Mouse (Mus musculus) heart, postnatal 25 days (tissue): Measurements from ENCODE around the gene Trpc5. TPM values are rescaled to one million over a fixed set of nuclear protein-coding genes. Genes with fewer than 3 reads are reported as not detected.

Experiments used
- DNase-seq: peaks from one replicate; pipeline ENCODE4 v3.0.0; 2022; ENCODE audit warnings: low spot score
- intact Hi-C: fragments of 180-260 bp; cut with DNase I; formaldehyde crosslinking; loops from one replicate; pipeline ENCODE4 v1.15.1; 2025
- total RNA-seq, 2 experiments: library from RNA; stranded (reverse); gene quantifications; 2 replicates each; pipeline ENCODE4 v1.2.3; 2021

The Trpc5 gene
- not detected for total RNA-seq

DNA sequence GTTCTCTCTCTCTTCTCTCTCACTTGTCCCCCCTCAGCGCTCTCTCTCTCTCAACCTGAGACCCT lies at the start of gene Trpc5:
Gene Trpc5, minus strand, starts transcription at position 39 of the 65 bp plus-strand sequence.
- intact Hi-C loops, result no loop called here
- DNase-seq, result no peak

DNA sequence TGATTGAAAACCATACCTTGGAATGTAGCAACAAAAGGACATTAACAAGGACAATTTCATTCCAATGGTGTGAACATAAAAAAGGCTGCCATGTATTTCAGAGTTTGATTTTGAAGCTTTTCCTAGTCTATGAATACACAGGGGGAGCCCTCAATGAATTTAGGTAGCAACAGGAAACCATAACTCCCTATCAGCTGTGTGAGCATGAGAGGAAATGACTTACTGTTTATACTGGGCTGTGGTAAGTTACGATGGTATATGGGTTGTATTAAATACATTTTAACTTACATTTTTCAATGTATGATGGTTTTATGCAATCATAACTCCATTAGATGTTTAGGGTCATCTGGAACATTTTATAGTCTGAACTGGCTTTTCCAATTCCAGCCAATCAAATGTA lies 28.4 kb upstream of the Trpc5 start:
- no peak for DNase-seq
- intact Hi-C loops, result no loop called here

DNA sequence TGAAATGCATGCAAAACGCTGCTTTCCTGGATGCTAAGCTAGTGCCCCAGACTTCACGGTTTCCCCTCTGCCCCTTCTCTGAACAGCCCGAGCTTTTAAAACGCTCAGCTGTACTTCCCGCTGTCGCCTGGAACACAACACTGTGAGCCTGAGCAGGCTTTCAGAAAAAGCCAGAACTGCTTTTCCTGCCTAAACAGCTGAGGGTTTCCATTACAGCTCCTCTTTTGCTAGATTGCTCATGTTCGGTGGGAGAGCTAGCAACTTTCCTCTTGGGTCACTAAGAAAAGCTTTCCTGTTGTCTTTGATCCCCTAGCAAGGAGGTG lies 1.8 kb upstream of the Trpc5 start:
- no peak for DNase-seq
- intact Hi-C loops, result no loop called here

DNA sequence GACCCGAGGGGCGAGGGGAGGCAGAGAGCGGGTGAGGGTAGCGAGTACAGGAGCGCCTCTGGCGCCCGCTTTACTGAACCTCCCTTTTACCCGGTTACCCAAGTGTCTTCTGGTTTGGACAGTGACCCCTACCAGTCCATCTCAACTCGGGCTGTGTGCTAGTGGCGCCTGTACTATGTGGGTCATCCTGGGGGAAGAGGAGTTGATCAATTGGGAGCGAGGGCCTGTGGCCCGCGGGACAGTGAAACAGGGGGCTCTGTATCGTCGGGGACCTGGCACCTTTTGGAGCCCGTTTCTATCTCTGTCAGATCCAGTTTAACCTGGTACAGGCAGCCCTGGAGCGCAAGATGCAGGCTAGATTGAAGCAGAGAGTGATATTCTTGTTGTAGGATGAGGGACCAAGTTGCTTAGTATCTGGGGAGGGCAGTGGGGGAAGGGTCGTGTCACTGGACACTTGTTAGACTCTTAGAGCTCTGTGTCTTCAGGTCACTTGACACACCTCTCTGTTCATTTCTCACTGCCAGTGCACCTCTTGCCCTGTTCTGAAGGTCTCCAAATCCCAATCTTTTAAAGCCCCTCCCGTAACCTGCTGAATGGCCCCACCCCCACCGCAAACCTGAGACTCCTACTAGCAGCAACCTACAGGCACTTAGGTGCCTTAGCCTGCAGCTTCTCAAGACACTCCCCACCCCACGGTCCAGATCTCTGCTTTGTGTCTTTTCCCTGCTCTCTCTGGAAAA lies 1.3 kb upstream of the Trpc5 start:
- DNase-seq, result no peak
- intact Hi-C loops, result no loop called here

DNA sequence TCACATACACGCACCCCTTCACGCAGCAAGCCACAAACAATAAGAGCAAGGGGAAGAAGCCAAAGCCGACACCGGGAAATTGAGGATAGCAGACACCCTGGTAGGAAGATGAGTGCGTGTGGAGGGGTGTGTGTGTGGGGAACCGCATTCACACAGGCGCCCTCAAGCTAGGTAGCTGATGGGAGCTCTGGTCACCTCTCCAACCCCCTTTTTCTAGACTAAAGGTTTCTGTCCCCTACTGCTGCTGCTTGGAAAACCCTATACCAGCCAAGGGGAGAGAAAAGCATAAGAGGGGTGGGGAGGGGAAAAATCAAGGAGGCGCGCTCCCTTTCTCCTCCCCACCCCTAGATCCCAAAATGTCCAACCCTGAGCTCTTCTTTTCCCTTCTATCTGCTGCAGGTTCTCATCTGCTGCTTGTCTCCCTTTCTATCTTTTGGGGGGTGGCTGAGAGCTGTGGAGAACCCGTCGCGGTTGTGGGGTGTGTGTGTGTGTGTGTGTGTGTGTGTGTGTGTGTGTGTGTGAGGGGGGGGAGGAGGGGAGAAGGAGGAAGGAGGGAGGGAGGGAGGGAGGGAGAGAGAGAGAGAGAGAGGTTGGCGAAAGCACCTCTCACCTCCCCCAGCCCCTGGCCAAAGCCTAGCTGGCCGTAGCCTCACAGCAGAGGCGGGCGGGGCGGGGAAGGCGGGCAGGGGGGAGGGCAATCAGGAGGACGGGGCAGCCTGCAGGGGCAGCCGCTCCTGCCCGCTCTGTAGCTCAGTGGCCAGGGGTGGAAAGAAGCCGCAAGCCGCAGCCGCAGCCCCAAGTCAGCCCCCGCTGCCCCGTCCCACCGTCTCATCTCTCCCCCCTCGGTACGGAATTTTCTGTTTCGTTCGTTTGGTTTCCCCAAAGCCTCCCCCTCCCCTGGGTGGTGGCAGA lies 483 bp upstream of the Trpc5 start, which contains the start of gene Rtl4:
Gene Rtl4, plus strand, starts transcription at position 701 of the 912 bp plus-strand sequence.
- intact Hi-C loops, result no loop called here
- no peak for DNase-seq

DNA sequence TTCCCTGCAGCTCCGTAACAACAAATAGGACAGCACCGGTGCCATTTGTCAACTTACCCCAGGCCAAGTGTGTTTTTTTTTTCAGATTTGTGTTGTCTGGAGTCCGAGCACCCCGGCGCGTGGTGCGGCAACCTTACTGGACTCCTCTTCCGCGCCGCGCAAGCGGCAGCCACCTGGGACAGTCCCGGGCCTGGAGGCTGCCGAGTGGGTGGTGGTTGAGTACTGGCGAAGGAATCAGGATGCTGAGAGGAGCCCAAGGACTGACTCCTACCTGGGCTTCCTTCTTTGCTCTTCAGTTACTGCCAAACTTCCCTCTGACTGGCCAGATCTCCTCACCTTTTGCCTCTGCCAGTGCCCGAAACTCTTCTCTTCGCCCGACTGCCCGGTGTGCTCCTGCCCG lies 238 bp downstream of the Trpc5 start:
- intact Hi-C loops, result no loop called here
- no peak for DNase-seq

DNA sequence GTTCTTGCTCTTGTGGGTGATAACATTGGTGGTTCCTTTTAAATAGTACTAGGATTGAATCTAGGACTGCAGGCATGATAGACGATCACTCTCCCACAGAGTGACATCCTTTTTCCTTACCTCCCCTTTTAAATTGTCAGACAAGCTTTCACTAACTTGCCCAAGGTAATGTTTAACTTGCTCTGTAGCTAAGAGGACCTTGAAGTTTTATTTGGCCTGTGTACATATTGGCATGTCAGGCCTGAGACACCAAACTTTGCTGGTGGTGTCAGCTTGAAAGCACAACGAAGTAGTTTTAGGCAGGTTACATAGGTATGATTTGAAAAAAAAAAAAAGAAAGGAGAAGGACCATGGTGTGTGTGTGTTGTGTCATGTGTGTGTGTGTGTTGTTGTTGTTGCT lies 35.8 kb downstream of the Trpc5 start:
- intact Hi-C loops, result no loop called here
- no peak for DNase-seq

DNA sequence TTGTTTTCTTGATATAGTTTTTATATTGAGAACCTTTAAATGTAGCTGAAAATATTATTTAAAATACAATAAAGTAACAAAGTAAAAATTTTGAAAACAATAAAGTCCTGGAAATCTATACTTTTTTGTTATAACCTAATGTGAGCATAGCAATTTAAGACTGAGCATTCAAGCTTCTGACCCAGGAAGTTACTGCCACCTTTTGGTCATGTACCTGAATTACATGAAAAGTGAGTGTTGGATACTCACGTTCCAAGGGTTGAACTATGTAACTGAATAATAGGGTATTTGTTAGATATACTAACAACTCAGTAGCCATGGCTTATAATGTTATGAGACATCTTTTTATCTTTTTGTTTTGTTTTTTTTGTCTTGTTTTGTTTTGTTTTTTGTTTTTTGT lies 42.6 kb downstream of the Trpc5 start:
- intact Hi-C loops, result no loop called here
- no peak for DNase-seq

DNA sequence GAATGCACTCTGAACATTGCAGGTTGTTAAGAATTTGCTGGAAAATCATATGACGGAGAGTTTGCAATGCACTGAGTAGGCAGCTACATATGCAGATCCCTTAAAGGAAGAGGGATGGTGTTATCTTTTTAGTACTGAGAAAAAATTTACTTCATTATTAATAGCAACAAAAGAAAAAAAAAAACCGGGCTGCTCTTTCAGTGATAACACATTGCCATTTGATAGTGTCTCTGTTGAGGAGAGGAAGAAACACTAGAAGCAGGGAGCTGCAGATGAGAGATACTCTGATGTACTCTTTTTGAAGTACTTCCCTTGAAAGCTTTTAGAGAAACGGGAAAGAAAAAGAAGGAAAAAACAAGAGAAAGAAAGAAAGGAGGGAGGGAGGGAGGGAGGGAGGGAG lies 43.2 kb downstream of the Trpc5 start:
- intact Hi-C loops, result no loop called here
- DNase-seq, result no peak

DNA sequence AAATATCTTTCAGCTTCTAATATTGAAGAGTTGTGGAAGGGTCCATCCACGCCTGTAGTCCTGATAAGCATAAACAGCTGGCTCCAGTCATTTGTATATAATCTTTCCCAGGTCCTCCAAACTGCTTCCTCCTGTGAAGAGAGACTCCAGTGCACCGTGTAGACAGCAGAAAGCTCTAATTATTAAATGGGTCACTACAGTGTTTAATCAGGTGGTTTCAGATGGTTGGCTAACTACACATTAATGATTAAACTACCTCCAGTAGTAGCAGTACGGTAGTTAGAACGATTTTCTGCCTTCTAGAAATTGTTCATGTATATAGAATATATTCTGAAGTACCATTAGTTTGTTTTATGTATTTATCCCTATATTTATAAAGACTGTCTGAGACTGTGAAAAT lies 75.2 kb downstream of the Trpc5 start:
- intact Hi-C loops, result no loop called here
- DNase-seq, result no peak

DNA sequence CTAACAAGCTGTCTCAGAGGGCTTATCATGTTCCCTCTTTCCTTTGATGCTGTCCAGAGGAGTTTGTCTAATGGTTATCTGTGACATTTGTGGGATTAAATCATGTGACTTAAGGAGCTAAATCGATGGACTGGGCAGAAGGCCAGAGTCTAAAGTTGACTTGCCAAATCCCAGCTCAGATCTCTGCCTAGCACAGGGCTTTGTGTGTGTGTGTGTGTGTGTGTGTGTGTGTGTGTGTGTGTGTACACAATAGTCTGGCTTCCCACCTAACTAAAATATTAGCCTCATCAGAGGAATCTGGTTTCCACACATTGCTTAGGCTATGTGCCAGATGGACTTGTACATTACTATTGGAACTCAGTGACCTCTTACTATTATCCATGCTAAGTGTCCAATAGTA lies 151.5 kb downstream of the Trpc5 start:
- intact Hi-C loops, result no loop called here
- no peak for DNase-seq

DNA sequence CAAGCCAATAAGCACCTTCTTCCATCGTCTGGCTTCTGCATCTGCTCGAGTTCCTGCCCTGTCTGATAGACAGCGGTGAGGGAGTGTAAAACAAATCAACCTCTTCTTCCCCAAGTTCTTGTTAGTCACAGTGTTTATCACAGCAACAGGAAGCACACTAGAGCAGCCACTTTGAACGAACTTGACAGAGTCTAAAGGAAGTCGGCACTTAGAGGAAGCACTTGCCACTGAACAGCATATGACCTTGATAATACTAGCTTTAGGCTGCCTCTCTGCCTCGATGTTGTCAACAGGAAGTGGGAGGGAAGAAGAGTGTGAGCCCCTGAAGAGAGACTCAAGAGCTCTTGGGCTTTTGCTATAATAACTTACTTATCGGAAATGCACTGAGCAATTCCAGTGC lies 161.9 kb downstream of the Trpc5 start:
- no peak for DNase-seq
- intact Hi-C loops, result no loop called here

DNA sequence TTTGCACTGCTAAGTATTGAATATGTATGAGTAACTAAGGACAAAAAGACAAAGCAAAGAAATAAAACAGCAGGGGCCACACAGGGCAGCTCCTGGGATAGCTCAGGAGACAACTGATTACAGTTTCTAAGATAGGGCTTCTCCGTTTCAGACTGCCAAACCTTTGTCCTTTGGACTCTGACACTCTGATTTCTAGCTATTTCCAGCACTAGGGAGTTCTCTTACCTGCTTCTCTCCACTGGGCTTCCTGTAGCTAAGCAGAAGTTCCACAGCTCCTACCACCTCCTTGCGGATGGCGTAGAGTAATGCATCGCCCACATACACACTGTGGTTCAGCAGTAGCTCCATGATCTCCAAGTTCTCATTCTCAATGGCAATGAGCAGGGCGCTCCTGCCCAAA lies 164.7 kb downstream of the Trpc5 start:
- DNase-seq, result no peak
- intact Hi-C loops, result no loop called here

DNA sequence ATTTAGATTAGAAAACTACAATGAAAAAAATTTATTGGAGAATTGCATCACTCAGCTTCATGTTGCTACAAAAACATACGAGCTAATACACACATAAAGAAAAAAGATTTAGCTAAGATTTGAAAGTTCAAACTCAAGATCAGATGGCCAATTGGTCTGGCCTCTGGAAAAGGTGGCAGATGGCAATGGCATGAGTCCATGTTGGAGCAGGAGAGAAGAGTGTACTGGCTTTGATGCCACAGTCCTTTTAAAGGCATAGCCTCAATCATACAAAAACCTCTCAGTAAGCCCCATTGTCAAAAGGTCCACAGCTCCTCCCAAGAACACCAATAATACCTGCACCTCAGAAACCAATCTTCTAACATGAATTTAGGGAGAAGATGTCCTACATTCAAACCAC lies 196.6 kb downstream of the Trpc5 start:
- intact Hi-C loops, result no loop called here
- DNase-seq, result no peak

DNA sequence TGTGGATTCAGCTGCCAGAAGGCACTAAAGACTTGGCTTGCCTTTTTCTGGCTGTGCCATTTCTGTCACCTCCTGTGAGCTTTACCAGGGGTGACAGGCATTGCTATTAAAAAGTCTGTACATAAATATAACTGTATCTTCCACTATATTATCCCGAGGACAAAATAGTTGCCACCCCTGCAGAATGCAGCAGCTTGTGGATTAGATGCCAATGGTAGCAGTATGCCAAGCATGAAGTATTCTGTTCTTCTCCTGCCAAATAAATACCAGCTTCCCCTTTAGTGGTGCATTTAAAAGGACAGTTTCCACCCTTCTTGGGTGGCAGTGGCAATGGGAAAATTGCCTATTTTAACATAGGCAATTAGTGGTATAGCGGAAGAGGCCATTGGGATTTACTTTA lies 223.6 kb downstream of the Trpc5 start:
- DNase-seq, result no peak
- intact Hi-C loops, result no loop called here

DNA sequence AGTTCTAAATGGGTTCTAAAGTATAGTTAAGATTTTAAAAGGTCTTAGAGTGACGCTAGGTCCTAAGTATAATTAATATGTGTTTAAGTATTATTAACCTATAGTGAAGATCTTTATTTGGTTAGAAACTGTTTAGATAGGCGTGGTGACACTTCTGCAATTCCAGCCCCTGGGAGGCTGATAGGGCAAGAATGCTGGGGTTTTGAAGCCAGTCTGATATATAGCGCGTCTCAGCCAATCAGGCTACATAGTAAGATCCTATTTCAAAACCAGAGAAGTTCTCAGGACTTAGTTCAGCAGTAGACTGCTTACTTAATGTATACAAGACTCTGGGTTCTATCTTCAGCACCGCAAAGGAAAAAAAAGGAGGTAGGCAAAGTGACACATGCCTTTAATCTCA lies 231.7 kb downstream of the Trpc5 start, which contains the start of gene Trpc5os:
Gene Trpc5os, plus strand, starts transcription at position 301 of the 400 bp plus-strand sequence.
- DNase-seq, result no peak
- intact Hi-C loops, result no loop called here

DNA sequence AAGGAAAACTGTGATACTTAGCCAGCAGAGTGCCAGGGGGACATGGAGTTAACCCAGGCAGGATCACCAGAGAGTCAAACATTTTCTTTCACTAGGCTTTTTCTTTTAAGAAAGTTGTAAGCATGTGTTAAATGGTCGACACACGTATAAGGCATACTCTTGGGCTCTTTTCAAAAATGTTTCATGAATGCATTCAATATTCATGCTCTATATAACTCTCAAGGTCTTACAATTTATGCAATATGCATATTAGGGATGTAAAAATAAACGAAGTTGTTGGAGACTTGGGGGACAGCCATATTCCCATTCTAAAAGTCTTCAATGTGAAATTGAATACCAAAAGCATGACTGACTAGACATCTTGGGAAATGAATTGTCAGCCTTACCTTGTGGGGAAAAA lies 264.1 kb downstream of the Trpc5 start:
- DNase-seq, result no peak
- intact Hi-C loops, result no loop called here

DNA sequence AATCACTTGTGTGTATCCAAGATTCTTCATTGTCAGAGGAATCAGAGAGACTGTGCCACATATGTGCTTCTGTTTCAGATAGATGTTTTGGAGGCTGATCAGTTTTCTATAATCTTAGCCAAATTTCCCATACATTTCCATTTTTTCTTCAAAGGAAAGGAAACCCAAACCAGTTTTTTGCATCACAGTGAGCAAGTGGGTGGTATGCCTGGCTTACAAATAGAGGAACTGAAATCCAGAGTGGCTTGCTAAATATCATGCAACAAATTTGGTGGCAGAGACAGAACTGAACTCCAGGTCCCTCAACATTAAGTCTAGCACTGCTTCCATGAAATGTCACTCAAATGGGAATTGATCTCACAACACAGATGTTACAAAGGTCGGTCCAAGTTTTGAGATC lies 266.9 kb downstream of the Trpc5 start:
- DNase-seq, result no peak
- intact Hi-C loops, result no loop called here

DNA sequence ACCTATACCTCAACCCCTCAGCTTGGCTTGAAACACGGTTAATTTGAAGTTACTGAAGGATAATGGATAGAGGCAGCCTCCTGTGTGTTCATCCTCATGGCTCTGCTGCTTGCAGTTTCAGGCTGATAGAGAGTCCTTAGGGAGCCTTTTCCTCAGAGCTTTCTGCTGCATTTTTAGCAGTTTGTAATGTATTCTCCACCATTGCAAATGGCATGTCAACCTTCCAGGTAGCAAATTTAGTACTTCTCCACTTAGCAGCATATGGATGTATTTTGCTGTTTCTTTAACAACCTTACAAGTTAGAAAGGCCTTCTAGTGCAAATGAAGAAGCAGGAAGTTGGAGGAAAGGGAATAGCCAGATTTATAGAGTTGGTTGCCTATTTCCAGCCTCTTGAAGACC lies 267.7 kb downstream of the Trpc5 start:
- intact Hi-C loops, result no loop called here
- DNase-seq, result no peak

DNA sequence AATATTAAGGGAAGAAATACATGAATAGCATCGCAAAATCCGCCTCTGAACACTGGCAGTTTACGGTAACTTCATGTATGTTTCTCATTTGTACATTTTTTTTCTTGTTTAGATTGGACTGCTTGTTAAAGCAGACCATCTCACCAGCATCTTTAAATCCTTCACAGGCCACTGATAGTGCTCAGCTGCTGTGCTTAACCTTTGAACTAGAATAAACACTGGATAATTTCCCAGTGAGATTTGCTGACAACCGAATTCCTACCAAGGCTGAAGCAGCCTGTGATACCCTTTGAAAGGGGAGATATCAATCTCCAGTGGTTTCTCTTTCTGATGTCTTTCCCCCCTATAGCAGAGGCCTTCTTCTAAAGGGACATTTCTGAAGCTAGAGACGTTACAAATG lies 279.9 kb downstream of the Trpc5 start:
- intact Hi-C loops, result loop anchor here (10.0 kb wide), 1 partner anchor 897 kb away; no protein-coding TSS in a partner anchor
- DNase-seq, result no peak

DNA sequence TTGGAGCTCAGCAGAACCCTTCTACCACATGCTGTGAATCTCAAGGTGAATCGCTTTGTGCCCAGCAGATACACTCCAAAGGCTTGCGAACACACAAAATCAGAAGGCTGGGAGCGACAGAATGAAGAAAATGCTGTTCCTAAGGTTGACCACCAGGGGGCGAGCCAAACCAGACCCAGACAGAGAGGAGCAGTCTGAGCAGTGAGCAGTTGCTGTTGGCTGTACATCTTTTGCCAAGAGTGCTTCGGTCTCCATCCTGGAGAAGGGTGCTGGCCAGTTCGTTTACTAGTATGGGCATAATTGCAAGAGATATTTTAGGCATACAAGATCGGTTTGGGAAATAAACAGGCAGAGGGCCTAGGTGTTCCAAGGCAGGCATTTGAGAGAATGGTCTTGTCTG lies 284.5 kb downstream of the Trpc5 start:
- intact Hi-C loops, result loop anchor here (5.0 to 10.0 kb wide), 2 partner anchors 901 to 994 kb away; no protein-coding TSS in a partner anchor
- no peak for DNase-seq

DNA sequence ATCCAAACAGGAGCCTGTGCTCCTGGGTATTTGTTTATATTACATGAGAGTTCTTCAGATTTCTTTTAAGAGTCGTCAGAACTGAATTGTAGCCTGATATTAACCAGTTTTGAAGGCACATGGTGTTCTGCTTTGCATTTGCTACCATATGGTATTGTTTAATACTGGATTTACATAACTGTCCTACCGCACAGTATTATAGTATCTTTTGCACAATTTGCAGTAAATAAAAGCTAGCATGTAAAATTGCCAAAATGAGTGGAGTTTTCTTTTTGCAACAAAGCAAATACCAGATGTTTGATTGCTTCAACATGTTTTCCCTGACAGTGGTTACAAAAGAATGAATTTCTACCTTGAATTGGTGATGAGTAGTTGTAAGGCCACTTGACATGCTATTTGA lies 313.8 kb downstream of the Trpc5 start:
- intact Hi-C loops, result no loop called here
- DNase-seq, result no peak
